Mouse (Mus musculus) effector memory CD4-positive, alpha-beta T cell, adult 7 months (primary cell): ENCODE data around the gene Actn3. TPM values are rescaled to one million over a fixed set of nuclear protein-coding genes. Genes with fewer than 3 reads are reported as not detected.

Source experiments
- polyA plus RNA-seq: library from polyadenylated mRNA; unstranded; fragments of 100-300 nt; shearing (Covaris generic); gene quantifications from one replicate; pipeline ENCODE4 v1.2.1, GENCODE M21; 2017

Gene Actn3
- not detected for polyA plus RNA-seq

DNA sequence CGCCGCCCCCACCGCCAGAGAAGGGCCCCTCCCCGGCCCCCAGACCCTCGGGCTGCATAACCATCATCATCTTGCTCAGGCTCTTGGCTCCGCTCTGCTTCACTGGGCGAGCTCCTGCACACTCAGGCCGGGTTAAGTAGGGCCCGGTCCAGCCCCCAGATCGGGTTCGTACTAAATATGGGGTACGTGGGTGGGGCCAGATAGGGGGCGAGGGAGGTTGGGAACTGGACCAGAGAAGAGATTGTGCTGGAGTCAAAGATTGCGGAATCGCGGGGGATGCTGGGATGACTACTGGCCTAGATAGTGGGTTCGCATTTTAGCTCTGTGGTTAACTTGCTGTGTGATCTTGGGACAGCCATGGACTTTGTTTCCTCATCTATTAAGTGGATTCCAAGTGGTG lies at the start of gene Actn3:
Gene Actn3, minus strand, starts transcription at position 125 of the 400 bp plus-strand sequence.

DNA sequence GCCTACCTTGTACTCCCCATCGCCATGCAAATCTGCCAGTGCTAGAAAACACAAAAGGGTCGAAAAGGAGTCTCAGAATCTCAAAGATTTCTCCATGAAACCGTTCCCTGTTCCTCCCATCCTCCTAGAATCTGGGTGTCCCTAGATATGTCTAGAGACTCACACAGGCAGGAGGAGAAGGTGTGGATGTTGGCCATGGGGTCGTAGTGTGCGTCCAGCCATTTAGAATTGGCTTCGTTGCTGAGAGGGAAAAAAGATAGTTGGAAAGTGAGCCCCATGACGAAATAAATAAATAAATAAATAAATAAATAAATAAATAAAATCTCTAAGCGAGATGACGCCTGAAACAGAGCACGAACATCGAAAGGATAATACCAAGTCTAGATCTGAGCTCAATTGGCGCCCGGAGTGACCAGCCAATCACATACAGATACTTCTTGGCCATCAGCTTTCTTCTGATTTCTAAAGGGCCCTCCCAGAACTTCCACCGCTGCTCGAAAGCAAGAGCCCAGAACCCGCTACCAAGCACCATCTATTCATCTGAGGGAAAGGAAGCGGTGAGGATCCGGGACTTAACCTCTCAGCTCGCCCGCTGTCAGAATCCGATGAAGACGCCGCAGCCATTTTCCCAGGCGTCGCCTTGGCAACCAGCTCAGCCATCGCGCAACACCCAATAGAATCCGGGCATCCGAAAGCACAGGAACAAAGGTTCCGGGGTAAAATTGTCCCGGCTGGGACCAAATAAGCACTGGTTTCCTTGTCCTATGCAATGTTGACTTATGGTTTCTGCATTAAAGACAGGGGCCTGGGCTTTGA lies 28.5 kb upstream of the Actn3 start, which contains the start of gene Bbs1:
Gene Bbs1, minus strand, starts transcription at position 650 of the 816 bp plus-strand sequence.

DNA sequence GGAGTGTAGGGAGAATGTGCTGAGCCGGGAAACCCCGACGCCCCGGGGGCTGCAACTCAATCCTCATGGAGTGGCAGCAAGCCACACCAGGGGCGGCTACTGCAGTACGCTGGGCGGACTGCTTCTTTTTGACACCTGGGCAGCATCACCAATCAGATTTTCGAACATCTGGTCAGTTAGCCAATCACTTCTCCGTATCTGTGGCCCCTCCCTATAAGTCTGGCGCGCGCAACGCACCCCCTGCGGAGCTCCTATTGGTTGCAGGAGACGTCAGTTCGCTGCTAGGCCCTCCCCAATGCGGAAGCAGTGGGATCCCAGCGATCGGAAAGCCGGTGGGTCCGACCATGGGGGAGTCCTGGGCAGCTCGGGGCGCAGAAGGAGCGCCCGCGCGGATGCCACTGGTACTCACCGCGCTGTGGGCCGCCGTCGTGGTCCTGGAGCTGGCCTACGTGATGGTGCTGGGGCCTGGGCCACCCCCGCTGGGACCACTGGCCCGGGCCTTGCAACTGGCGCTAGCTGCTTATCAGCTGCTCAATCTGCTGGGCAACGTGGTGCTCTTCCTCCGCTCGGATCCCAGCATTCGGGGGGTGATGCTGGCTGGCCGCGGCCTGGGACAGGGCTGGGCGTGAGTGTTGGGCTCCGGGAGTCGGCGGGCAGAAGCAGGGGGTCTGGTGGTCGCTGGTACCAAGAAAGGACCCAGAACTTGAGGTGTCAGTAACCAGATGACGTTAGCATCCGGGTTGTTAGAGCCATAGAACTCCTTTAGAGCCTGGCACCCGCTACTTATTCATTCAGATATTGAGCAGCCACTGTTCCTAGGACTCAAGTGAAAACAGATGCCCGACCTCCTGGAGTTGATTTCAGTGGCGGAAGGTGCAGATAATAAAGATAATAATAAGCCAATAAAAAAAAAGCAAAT lies 955 bp upstream of the Actn3 start, which contains the start of gene Zdhhc24:
Gene Zdhhc24, plus strand, starts transcription at position 264 of the 919 bp plus-strand sequence.

DNA sequence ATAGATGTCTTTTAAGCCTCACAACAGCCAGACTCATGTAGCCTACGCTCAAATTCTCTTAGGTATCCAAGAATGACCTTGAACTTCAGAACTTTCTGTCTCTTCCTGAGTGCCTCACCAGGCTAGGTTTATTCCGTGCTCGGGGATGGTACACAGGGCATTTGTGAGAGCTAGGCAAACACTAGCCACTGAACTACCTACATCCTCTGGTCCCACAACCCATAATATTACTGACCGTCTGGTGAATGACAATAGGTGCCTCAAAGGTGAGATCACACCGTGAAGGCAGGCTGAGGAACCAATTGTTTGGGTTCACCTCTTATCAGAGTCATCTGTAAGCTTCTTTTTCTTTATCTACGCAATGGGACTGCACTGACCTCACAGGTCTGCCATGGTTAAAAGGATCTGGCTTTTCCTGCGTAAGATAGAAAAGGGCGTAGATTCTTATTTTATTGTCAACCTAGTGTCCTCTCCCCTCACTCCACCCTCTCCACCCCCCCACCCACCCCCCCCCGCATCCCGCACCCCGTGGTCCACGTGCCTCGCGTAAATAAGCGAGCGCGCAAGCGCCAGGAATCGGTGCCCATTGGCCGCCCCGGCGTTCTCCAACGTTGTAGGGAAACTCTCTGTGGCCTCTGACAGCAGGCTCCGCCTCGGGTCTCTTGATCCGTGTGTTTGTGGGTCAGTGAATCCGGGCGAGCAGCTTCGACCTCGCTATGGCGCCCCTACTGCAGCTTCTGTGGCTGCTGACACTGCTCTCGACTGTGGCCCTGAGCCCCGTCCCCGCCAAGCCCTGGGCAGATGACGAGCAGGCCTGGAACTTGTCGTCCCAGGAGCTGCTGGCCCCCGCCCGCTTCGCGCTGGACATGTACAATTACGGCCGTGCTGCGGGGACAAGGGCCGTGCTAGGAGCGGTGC lies 22.9 kb downstream of the Actn3 start, which contains the start of gene Ctsf:
Gene Ctsf, plus strand, starts transcription at position 579 of the 918 bp plus-strand sequence.

DNA sequence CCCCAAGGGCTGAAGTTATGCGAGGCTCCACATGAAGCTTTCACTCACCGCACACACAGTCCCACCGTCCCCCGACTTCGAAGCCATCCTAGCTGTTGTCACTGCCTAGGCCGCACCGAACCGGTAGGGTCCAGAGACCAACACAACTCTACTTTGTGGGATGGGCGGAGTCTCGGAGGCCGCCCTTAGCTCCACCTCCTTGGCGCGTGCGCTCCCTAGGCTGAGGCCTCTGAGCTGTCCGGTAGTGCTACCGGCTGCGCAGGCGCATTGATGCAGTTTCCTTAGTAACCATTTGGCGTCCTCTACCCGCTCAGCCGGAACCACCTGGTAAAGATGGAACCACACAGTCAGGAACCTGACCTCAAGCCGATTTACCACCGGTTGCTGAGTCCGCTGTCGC lies 38.6 kb downstream of the Actn3 start, which contains the start of the genes Ccs and Ccdc87:
Gene Ccs, minus strand, starts transcription at position 184 of the 400 bp plus-strand sequence.
Gene Ccdc87, plus strand, starts transcription at position 218 of the 400 bp plus-strand sequence.

Other genes starting within 250 kb of the Actn3 start
- 0.23 TPM for gene Gm960, start 179.2 kb downstream of the Actn3 start, polyA plus RNA-seq
- 0.72 TPM for gene Sptbn2, start 166.7 kb downstream of the Actn3 start, polyA plus RNA-seq
- gene Rbm4b, start 121.4 kb downstream of the Actn3 start, polyA plus RNA-seq: 77.1 TPM
- 44.2 TPM for gene Rbm4, start 84.0 kb downstream of the Actn3 start, polyA plus RNA-seq
- gene Gm21992, start 66.3 kb downstream of the Actn3 start, polyA plus RNA-seq: 28.2 TPM
- gene Rbm14, start 66.3 kb downstream of the Actn3 start, polyA plus RNA-seq: 76.3 TPM
- gene Ccs, start 38.6 kb downstream of the Actn3 start, polyA plus RNA-seq: 28.8 TPM
- not detected for gene Ccdc87, start 38.5 kb downstream of the Actn3 start, polyA plus RNA-seq
- gene Ctsf, start 22.8 kb downstream of the Actn3 start, polyA plus RNA-seq: 2.1 TPM
- gene Zdhhc24, start 759 bp upstream of the Actn3 start, polyA plus RNA-seq: 4.4 TPM
- 0.41 TPM for gene Bbs1, start 28.7 kb upstream of the Actn3 start, polyA plus RNA-seq
- 57.2 TPM for gene Dpp3, start 50.4 kb upstream of the Actn3 start, polyA plus RNA-seq
- gene Peli3, start 65.2 kb upstream of the Actn3 start, polyA plus RNA-seq: not detected
- 37.5 TPM for gene Mrpl11, start 84.2 kb upstream of the Actn3 start, polyA plus RNA-seq
- gene Npas4, start 112.4 kb upstream of the Actn3 start, polyA plus RNA-seq: not detected
- gene Slc29a2, start 146.0 kb upstream of the Actn3 start, polyA plus RNA-seq: 3.6 TPM
- gene B4gat1, start 160.9 kb upstream of the Actn3 start, polyA plus RNA-seq: 1.8 TPM
- 0.62 TPM for gene AC124502.3, start 161.0 kb upstream of the Actn3 start, polyA plus RNA-seq
- 102 TPM for gene Brms1, start 163.4 kb upstream of the Actn3 start, polyA plus RNA-seq
- gene Rin1, start 172.6 kb upstream of the Actn3 start, polyA plus RNA-seq: 0.72 TPM
- gene Cd248, start 190.2 kb upstream of the Actn3 start, polyA plus RNA-seq: not detected
- gene Tmem151a, start 207.6 kb upstream of the Actn3 start, polyA plus RNA-seq: 0.88 TPM
- gene Yif1a, start 210.6 kb upstream of the Actn3 start, polyA plus RNA-seq: 30.1 TPM
- gene Cnih2, start 220.6 kb upstream of the Actn3 start, polyA plus RNA-seq: 0.76 TPM
- 149 TPM for gene Rab1b, start 229.2 kb upstream of the Actn3 start, polyA plus RNA-seq
- gene Klc2, start 240.7 kb upstream of the Actn3 start, polyA plus RNA-seq: 4.3 TPM